10 mouse cellular contexts compared by ENCODE assay signal in the genomic region with DNA sequence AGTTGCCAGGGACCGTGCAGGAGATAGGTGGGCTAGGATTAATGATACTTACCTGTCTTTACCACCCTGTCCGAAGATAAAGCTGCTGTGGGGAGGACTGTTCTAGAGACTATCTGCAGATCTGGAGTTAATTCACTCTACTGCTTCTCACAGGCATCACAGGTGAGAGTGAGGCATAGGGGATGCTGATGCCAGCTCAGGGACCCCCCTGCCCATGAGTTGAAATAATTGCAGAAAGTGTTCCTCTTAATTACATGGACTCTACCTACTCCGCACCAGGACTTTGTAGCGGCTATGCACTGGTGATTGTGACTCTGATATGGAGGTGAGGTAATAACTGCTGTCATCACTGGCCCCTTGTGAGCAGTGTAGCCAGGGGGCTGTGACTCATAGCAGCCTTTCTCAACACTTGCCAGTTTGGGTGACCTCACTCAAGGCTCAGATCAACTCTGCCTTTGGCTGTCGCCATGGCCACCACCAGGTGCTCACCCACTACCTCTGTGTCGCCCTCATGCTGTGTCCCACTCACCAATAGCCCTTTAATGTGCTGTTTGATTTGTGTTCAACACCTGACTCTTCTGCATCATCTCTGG.
A peak's percentile ranks its signal among the peaks of the same experiment; 100 is the strongest.
DNase-seq lines count a peak whose midpoint lies in the region; ATAC-seq and TF ChIP-seq lines count a peak whose summit lies in the region.
"Had no signal": no experiment of that assay in that cellular context is flagged by ENCODE, and none has a peak within 500 bp of the region (broad histone marks: within the 10 kb centered on the region; RNA-seq: fewer than 3 reads in every experiment).

No protein-coding gene starts in this region.

- H3K27ac ChIP-seq in heart, embryonic 13.5 days (replicated peaks), result peak overlapping the region; percentile 41
- H3K27ac ChIP-seq in hindbrain, postnatal 0 days, result no peak overlapping the region
- H3K27ac ChIP-seq in thymus, adult 2 months (ENCODE audit: control insufficient read depth, insufficient read depth, low read length), result no peak overlapping the region

- H3K4me3 ChIP-seq in heart, embryonic 13.5 days, result peak overlapping the region; percentile 25
- H3K4me3 ChIP-seq in hindbrain, postnatal 0 days (ENCODE audit: low read length), result no peak overlapping the region
- no peak overlapping the region for H3K4me3 ChIP-seq in thymus, adult 2 months (ENCODE audit: control insufficient read depth, insufficient read depth, low read length)

- TF ChIP-seq POLR2A in thymus, adult 2 months (IDR thresholded peaks at IDR 0.05; ENCODE audit: control insufficient read depth, extremely low read depth, insufficient read depth, low read length, poor library complexity), result no peak

- DNase-seq in heart, adult 18-20 months, result no peak
- peak; percentile 58 to 61 for DNase-seq in urinary bladder, postnatal 36 days (ENCODE audit: low spot score in 2 of 2)
- no peak for DNase-seq in urinary bladder, adult 2 months (ENCODE audit: low spot score)
- no peak for DNase-seq in hindbrain, postnatal 0 days (ENCODE audit: low spot score)
- no peak for DNase-seq in thymus, adult 2 months
- DNase-seq in spleen, postnatal 10 days (ENCODE audit: low spot score in 2 of 2), result no peak
- no peak for DNase-seq in spleen, adult 18-20 months
- DNase-seq: liver; thymus, postnatal 14 days had no signal

- no peaks in the 10 kb centered on the region for H3K36me3 ChIP-seq in heart, embryonic 13.5 days
- H3K36me3 ChIP-seq in hindbrain, postnatal 0 days (ENCODE audit: insufficient read depth, low read length), result no peaks in the 10 kb centered on the region
- H3K36me3 ChIP-seq in thymus, adult 2 months (ENCODE audit: control insufficient read depth, insufficient read depth, low read length), result no peaks in the 10 kb centered on the region

- no peaks in the 10 kb centered on the region for H3K9me3 ChIP-seq in heart, embryonic 13.5 days
- H3K9me3 ChIP-seq in hindbrain, postnatal 0 days (ENCODE audit: low read length), result no peaks in the 10 kb centered on the region

- no peaks in the 10 kb centered on the region for H3K27me3 ChIP-seq in heart, embryonic 13.5 days (replicated peaks)
- H3K27me3 ChIP-seq in hindbrain, postnatal 0 days (ENCODE audit: insufficient read depth, low read length), result no peaks in the 10 kb centered on the region
- no peaks in the 10 kb centered on the region for H3K27me3 ChIP-seq in thymus, adult 2 months (ENCODE audit: control insufficient read depth, insufficient read depth, low read length)

- WGBS in heart, embryonic 13.5 days, result 23% methylated on average over 6 of the region's 6 CpGs
- 91% methylated on average over 6 of the region's 6 CpGs for WGBS in hindbrain, postnatal 0 days
- WGBS in thymus, adult 2 months, result 93% methylated on average over 6 of the region's 6 CpGs

- no peak; the same call in 1 of the 2 replicates for ATAC-seq in heart, embryonic 13.5 days (ENCODE audit: extremely low read depth, insufficient number of reproducible peaks, low FRiP score, low TSS enrichment)
- peak; percentile 12; the same call in 1 of the 2 replicates for ATAC-seq in hindbrain, postnatal 0 days

- no peak for TF ChIP-seq CTCF in hindbrain, postnatal 0 days (IDR thresholded peaks at IDR 0.05; ENCODE audit: low read depth)
- TF ChIP-seq CTCF in thymus, adult 2 months (IDR thresholded peaks at IDR 0.05; ENCODE audit: borderline replicate concordance, control insufficient read depth, extremely low read depth, insufficient read depth, low read length, poor library complexity), result no peak

- H3K4me1 ChIP-seq in heart, embryonic 13.5 days, result peaks cover 49% of the 10 kb centered on the region
- no peaks in the 10 kb centered on the region for H3K4me1 ChIP-seq in hindbrain, postnatal 0 days (ENCODE audit: insufficient read depth, low read length)
- H3K4me1 ChIP-seq in thymus, adult 2 months (replicated peaks; ENCODE audit: control insufficient read depth, insufficient read depth, low read length), result no peaks in the 10 kb centered on the region

- peak overlapping the region; percentile 44; the same call in 1 of the 2 replicates for H3K9ac ChIP-seq in heart, embryonic 13.5 days
- no peak overlapping the region for H3K9ac ChIP-seq in hindbrain, postnatal 0 days (replicated peaks; ENCODE audit: low read length)

- peak overlapping the region; percentile 55 for H3K4me2 ChIP-seq in heart, embryonic 13.5 days
- H3K4me2 ChIP-seq in hindbrain, postnatal 0 days (ENCODE audit: low read depth, low read length), result no peak overlapping the region

Comparison
In these comparisons a context has a peak if more than half of its experiments do, and no peak if none do; other contexts are left out.
1. DNase-seq: peak in urinary bladder, postnatal 36 days (2 of 2); none in heart, adult 18-20 months (0 of 2), urinary bladder, adult 2 months (single experiment), hindbrain, postnatal 0 days (single experiment), thymus, adult 2 months (single experiment), spleen, postnatal 10 days (0 of 2) and spleen, adult 18-20 months (0 of 2).